Mouse (Mus musculus): ENCODE measurements around the gene Aasdhppt. TPM values are rescaled to one million over a fixed set of nuclear protein-coding genes. Genes with fewer than 3 reads are reported as not detected.

The Aasdhppt gene
- total RNA-seq (2014; fragmentation: Nextera tagmentation) (57.0 and 82.3 TPM in 2 replicates), total RNA-seq (2017) (27.6 and 28.9 TPM in 2 replicates), polyA plus RNA-seq (2012) (2.7 and 4.7 TPM in 2 replicates)

DNA sequence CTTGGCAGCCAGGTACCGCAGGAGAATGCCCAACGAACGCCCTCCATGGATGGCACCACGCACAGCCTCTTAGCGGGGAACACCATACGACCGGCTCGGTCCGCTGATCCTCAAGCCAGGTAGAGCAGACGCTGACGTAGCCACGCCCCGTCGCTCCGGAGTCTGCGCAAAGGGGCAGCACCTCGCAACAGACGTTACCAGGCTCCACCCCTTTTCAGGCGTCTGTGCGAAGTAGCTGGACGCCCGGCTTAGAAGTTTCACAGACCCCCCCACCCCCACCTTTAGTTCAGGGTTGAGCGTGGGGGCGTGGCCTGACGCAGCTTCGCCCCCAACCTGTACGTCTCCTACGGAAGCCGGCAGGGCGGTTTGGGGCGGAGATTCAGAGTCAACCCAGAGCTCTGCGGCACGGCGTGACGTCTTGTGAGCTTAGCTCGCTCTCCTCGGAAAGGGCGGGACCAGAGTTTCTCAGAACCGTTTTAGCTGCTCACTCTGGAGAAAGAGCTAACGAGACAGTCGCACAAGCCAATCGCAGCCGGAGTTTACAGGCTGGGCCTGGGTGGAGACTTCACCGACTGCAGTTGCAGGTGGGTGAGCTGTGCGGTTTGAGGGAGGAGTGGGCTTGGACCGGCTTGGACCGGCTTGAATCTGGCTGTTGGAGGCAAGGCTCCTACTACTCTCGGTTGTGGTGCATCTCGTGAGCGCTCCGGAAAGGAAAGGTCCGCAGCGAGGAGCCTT, at the start of gene Aasdhppt, which contains the start of gene Kbtbd3:
TSS of gene Aasdhppt (minus strand) at position 121 of the 735 bp plus-strand sequence.
TSS of gene Kbtbd3 (plus strand) at position 483 of the 735 bp plus-strand sequence.
- H3K4me3 ChIP-seq (ENCODE audit: low read depth, low read length) = peak within 1 kb of the TSS; percentile 92
- H3K4me1 ChIP-seq (ENCODE audit: insufficient read depth, low read depth, low read length) = peaks cover 16% of the 10 kb centered on the region
- peak; percentile 69 for DNase-seq (ENCODE audit: low spot score)
- no peaks in the 10 kb centered on the region for H3K27me3 ChIP-seq (ENCODE audit: insufficient read depth, low read length)
- ATAC-seq (ENCODE audit: extremely low read depth, insufficient number of reproducible peaks, low FRiP score, poor library complexity, severe bottlenecking) = peak; percentile 82
- H3K36me3 ChIP-seq (replicated peaks) = peaks cover 7% of the 10 kb centered on the region
- H3K9me3 ChIP-seq (replicated peaks) = no peaks in the 10 kb centered on the region
- TF ChIP-seq POLR2AphosphoS5 (IDR thresholded peaks at IDR 0.05; ENCODE audit: insufficient replicate concordance, low read depth, low read length) = 0 out of 2 replicates have a peak, but pooled peaks have one; percentile 22
- no peak for TF ChIP-seq GATA2 (IDR thresholded peaks at IDR 0.05; ENCODE audit: borderline replicate concordance, low read depth, low read length)

DNA sequence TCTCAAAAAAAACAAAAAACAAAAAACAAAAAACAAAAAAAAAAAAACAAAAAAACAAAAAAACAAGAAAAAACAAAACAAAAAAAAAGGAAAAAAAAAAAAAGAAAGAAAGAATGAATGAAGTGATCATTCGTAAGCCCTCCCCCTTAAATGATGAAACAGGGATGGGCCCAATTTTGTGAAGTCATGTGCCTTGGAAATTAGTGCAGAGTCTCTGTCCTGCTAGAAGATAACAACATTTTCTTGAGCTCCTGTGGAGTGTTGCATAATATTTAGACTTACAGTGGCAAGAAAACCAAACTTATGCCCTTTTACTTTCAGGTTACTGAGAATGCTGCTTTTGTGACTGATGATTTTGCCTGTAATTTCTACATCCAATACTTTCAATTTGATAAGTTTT, 43.9 kb upstream of the Aasdhppt start:
- ATAC-seq (ENCODE audit: extremely low read depth, insufficient number of reproducible peaks, low FRiP score, poor library complexity, severe bottlenecking) (no peak), DNase-seq (ENCODE audit: low spot score) (no peak)
- TF ChIP-seq GATA1 (IDR thresholded peaks at IDR 0.05; ENCODE audit: borderline replicate concordance, low read length) = no peak
- TF ChIP-seq GATA2 (IDR thresholded peaks at IDR 0.05; ENCODE audit: borderline replicate concordance, low read depth, low read length) = no peak
- no peak for TF ChIP-seq POLR2AphosphoS5 (IDR thresholded peaks at IDR 0.05; ENCODE audit: insufficient replicate concordance, low read depth, low read length)
- TF ChIP-seq CTCF (IDR thresholded peaks at IDR 0.05; ENCODE audit: low read depth, low read length) = no peak
- no peak for TF ChIP-seq TAL1 (conservative IDR thresholded peaks at IDR 0.05; ENCODE audit: low read depth, low read length)
- Histone ChIP-seq H3K9me3 (replicated peaks) (no peaks in the 10 kb centered on the region), H3K4me1 (ENCODE audit: insufficient read depth, low read depth, low read length) (no peaks in the 10 kb centered on the region), H3K4me3 (ENCODE audit: low read depth, low read length) (no peak overlapping the region), H3K36me3 (replicated peaks) (no peaks in the 10 kb centered on the region), H3K27me3 (ENCODE audit: insufficient read depth, low read length) (no peaks in the 10 kb centered on the region)

DNA sequence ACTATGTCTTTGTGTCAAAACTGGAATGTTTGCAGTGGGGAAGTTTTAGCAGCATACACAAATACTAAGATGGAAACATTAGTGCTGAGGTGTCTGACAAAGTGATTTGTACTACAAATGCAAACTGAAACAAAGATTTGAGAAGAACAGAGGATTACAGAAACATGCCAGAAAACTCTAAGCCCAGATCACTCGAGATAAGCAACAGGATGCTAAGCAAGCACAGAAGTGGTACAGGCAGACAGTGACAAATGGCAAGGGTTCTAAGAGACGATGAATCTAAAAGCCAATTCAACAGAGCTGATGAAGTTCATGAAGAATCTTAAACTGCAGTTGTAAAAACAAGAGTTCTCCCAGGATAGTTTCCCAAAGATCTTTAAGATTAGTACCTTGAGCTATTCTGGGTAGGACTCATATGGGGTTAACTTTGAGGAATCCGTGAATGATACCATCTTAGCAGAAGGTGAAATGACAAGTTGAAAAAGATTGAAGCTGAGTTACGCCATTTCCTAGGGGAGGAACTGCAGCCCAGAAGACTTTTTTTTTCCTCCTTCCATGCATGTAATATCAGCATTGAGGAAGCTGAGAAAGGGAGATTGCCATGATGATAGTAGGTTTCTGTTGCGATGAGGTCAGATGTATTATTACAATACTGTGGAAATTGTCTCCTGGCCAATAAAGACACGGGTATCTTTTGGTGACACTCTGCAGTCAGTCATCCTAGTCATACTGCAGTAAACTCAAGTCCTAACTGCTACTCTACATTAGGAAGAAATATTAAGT, 9.9 kb upstream of the Aasdhppt start:
- no peak; the same call in 1 of the 2 replicates for ATAC-seq (ENCODE audit: extremely low read depth, insufficient number of reproducible peaks, low FRiP score, poor library complexity, severe bottlenecking)
- Histone ChIP-seq H3K27me3 (ENCODE audit: insufficient read depth, low read length) (no peaks in the 10 kb centered on the region), H3K4me1 (ENCODE audit: insufficient read depth, low read depth, low read length) (no peaks in the 10 kb centered on the region), H3K9me3 (replicated peaks) (no peaks in the 10 kb centered on the region), H3K4me3 (ENCODE audit: low read depth, low read length) (no peak overlapping the region), H3K36me3 (replicated peaks) (peaks cover 13% of the 10 kb centered on the region)
- DNase-seq (ENCODE audit: low spot score) = no peak
- TF ChIP-seq CTCF (IDR thresholded peaks at IDR 0.05; ENCODE audit: low read depth, low read length) = no peak
- TF ChIP-seq POLR2AphosphoS5 (IDR thresholded peaks at IDR 0.05; ENCODE audit: insufficient replicate concordance, low read depth, low read length) = no peak
- no peak for TF ChIP-seq TAL1 (conservative IDR thresholded peaks at IDR 0.05; ENCODE audit: low read depth, low read length)
- TF ChIP-seq GATA2 (IDR thresholded peaks at IDR 0.05; ENCODE audit: borderline replicate concordance, low read depth, low read length) = no peak
- no peak for TF ChIP-seq GATA1 (IDR thresholded peaks at IDR 0.05; ENCODE audit: borderline replicate concordance, low read length)

DNA sequence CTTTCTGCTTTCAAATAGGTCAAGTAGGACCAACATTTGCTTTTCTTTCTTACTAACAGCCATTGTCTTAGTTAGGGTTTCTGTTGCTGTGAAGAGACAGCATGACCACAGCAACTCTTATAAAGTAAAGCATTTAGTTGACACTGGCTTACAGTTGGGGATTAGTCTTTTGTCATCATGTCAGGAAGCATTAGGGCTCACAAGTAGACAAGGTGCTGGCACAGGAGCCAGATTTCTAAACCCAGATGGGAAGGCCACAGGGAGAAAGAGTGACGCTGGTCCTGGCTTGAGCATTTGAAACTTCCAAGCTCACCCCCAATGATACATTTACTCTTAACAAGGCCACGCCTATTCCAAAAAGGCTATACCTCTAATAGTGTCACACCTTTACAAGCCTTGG, 6.5 kb upstream of the Aasdhppt start:
- Histone ChIP-seq H3K36me3 (replicated peaks) (peaks cover 16% of the 10 kb centered on the region), H3K9me3 (replicated peaks) (no peaks in the 10 kb centered on the region), H3K27me3 (ENCODE audit: insufficient read depth, low read length) (no peaks in the 10 kb centered on the region), H3K4me3 (ENCODE audit: low read depth, low read length) (no peak overlapping the region), H3K4me1 (ENCODE audit: insufficient read depth, low read depth, low read length) (peaks cover 5% of the 10 kb centered on the region)
- no peak for TF ChIP-seq POLR2AphosphoS5 (IDR thresholded peaks at IDR 0.05; ENCODE audit: insufficient replicate concordance, low read depth, low read length)
- TF ChIP-seq CTCF (IDR thresholded peaks at IDR 0.05; ENCODE audit: low read depth, low read length) = no peak
- TF ChIP-seq GATA2 (IDR thresholded peaks at IDR 0.05; ENCODE audit: borderline replicate concordance, low read depth, low read length) = no peak
- no peak for TF ChIP-seq TAL1 (conservative IDR thresholded peaks at IDR 0.05; ENCODE audit: low read depth, low read length)
- no peak for TF ChIP-seq GATA1 (IDR thresholded peaks at IDR 0.05; ENCODE audit: borderline replicate concordance, low read length)
- DNase-seq (ENCODE audit: low spot score) = no peak
- no peak for ATAC-seq (ENCODE audit: extremely low read depth, insufficient number of reproducible peaks, low FRiP score, poor library complexity, severe bottlenecking)

DNA sequence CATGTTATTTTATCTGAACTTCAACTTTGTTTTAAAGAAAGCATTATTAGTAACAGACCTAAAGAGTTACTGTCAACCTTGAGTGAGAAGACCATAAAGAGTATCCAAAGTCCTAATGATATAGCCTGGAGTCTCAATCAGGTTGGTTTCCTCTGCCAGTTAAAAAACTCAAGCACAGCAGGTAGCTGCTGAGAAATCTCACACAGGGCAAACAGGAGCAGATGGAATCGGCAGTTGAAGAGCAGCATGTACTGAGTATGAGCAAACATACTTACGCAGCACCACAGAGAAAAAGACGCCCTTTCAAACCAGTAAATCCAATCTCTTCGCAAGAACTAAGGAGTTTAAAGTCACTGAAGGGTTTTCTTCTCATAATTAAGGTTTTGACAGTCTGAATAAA, 4.7 kb upstream of the Aasdhppt start:
- H3K9me3 ChIP-seq (replicated peaks) = no peaks in the 10 kb centered on the region
- DNase-seq (ENCODE audit: low spot score) = no peak
- TF ChIP-seq POLR2AphosphoS5 (IDR thresholded peaks at IDR 0.05; ENCODE audit: insufficient replicate concordance, low read depth, low read length) (no peak), TAL1 (conservative IDR thresholded peaks at IDR 0.05; ENCODE audit: low read depth, low read length) (no peak), CTCF (IDR thresholded peaks at IDR 0.05; ENCODE audit: low read depth, low read length) (no peak), GATA2 (IDR thresholded peaks at IDR 0.05; ENCODE audit: borderline replicate concordance, low read depth, low read length) (no peak)
- H3K4me3 ChIP-seq (ENCODE audit: low read depth, low read length) = no peak overlapping the region
- H3K27me3 ChIP-seq (ENCODE audit: insufficient read depth, low read length) = no peaks in the 10 kb centered on the region
- no peak for ATAC-seq (ENCODE audit: extremely low read depth, insufficient number of reproducible peaks, low FRiP score, poor library complexity, severe bottlenecking)
- H3K36me3 ChIP-seq (replicated peaks) = peaks cover 16% of the 10 kb centered on the region
- peaks cover 13% of the 10 kb centered on the region for H3K4me1 ChIP-seq (ENCODE audit: insufficient read depth, low read depth, low read length)

DNA sequence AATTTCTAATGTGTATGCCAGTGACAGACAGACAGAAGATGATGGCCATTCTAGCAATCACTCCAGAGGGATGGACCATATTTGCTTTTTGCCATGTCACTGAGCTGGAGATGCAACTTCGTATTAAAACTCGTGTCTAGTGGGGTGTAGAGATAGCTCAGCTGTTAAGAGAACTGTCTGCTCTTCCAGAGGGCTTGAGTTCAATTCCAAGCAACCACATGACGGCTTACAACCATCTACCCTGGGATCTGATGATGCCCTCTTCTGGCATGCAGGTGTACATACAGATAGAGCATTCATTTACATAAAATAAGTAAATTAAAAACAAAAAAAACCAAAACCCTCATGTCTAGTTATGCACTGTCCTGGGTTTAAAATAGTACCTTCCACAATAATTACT, 1.9 kb upstream of the Aasdhppt start:
- Histone ChIP-seq H3K27me3 (ENCODE audit: insufficient read depth, low read length) (no peaks in the 10 kb centered on the region), H3K9me3 (replicated peaks) (no peaks in the 10 kb centered on the region), H3K4me1 (ENCODE audit: insufficient read depth, low read depth, low read length) (peaks cover 15% of the 10 kb centered on the region), H3K36me3 (replicated peaks) (peaks cover 13% of the 10 kb centered on the region), H3K4me3 (ENCODE audit: low read depth, low read length) (no peak overlapping the region; the same call in 1 of the 2 replicates)
- ATAC-seq (ENCODE audit: extremely low read depth, insufficient number of reproducible peaks, low FRiP score, poor library complexity, severe bottlenecking) (no peak), DNase-seq (ENCODE audit: low spot score) (no peak)
- TF ChIP-seq TAL1 (conservative IDR thresholded peaks at IDR 0.05; ENCODE audit: low read depth, low read length) (no peak), POLR2AphosphoS5 (IDR thresholded peaks at IDR 0.05; ENCODE audit: insufficient replicate concordance, low read depth, low read length) (no peak), CTCF (IDR thresholded peaks at IDR 0.05; ENCODE audit: low read depth, low read length) (no peak), GATA1 (IDR thresholded peaks at IDR 0.05; ENCODE audit: borderline replicate concordance, low read length) (no peak), GATA2 (IDR thresholded peaks at IDR 0.05; ENCODE audit: borderline replicate concordance, low read depth, low read length) (no peak)
